In the genomic region with DNA sequence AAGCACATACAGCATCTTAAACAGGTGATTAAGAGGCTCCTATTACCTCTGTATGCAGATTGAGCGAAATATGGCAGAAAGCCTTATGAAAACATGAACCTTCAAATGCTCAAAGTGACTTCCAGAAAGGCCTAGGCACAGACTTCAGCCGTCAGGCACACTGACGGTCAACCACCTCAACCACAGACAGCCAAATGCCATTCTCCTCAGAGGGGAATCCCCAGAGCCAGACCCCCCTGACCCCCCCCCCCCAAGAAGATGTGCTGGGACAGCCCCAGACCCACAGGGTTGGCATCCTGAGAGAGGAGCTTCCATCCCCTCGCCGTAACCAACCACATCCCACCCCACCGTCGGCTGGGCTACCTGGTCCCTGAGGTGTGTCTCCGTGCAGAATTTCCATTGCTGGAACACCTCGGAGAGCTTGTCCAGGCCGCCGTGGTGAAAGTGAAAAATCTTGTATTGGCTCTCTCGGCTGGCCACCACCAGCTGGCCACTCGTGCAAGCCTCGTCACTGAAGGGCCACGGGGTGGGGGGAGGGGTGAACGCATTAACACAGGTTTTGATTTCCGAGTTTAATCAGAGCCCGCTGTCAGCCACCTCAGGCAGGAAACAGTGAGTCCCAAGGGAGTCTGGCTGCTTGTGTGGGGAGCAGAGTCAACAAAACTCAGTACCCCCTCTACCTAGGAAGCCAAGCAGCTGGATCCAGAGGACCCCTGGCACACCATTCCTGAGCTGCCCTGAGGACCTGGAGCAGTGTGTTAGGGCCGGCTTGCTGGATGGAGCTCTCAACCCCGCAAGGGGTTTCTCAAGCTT, we compare ENCODE assay signal across 10 mouse cellular contexts.
DNase-seq lines count a peak whose midpoint lies in the region; ATAC-seq and TF ChIP-seq lines count a peak whose summit lies in the region.
"Had no signal": no experiment of that assay in that cellular context is flagged by ENCODE, and none has a peak within 500 bp of the region (broad histone marks: within the 10 kb centered on the region; RNA-seq: fewer than 3 reads in every experiment).

No protein-coding gene starts in this region.

- peak overlapping the region; percentile 34 for H3K4me2 ChIP-seq in forebrain, postnatal 0 days (ENCODE audit: low read depth)
- H3K4me2 ChIP-seq in limb, embryonic 14.5 days (replicated peaks; ENCODE audit: low read depth, low read length, severe bottlenecking) = peak overlapping the region; percentile 30

- no peaks in the 10 kb centered on the region for H3K9me3 ChIP-seq in forebrain, postnatal 0 days (ENCODE audit: low read length)
- H3K9me3 ChIP-seq in limb, embryonic 14.5 days (ENCODE audit: control insufficient read depth, low read length) = no peaks in the 10 kb centered on the region

- no peak for DNase-seq in layer of hippocampus, adult 2 months (ENCODE audit: low spot score in 2 of 2)
- DNase-seq in layer of hippocampus, adult 11-12 months (ENCODE audit: low spot score) = no peak
- DNase-seq in forebrain, postnatal 0 days = no peak
- DNase-seq in limb, embryonic 14.5 days (ENCODE audit: low spot score) = peak; percentile 38
- DNase-seq in left cerebral cortex, postnatal 36 days (ENCODE audit: low spot score in 2 of 2) = no peak
- DNase-seq in kidney, postnatal 25 days = no peak
- DNase-seq in gastrocnemius, adult 8-10 months (ENCODE audit: low spot score in 2 of 2) = no peak
- DNase-seq: lung, adult 2 months had no signal

- no peak for ATAC-seq in forebrain, postnatal 0 days
- no peak for ATAC-seq in limb, embryonic 14.5 days (ENCODE audit: low FRiP score, low read depth)
- ATAC-seq: intestine, embryonic 16.5 days had no signal

- peaks cover 11% of the 10 kb centered on the region for H3K4me1 ChIP-seq in forebrain, postnatal 0 days (ENCODE audit: insufficient read depth)
- peaks cover 30% of the 10 kb centered on the region for H3K4me1 ChIP-seq in limb, embryonic 14.5 days (ENCODE audit: control insufficient read depth, insufficient read depth, low read length)

- 21% methylated on average over 20 of the region's 20 CpGs for WGBS in forebrain, postnatal 0 days
- 19% methylated on average over 20 of the region's 20 CpGs for WGBS in limb, embryonic 14.5 days

- H3K36me3 ChIP-seq in forebrain, postnatal 0 days (ENCODE audit: insufficient read depth) = peaks cover 27% of the 10 kb centered on the region
- peaks cover 39% of the 10 kb centered on the region for H3K36me3 ChIP-seq in limb, embryonic 14.5 days (ENCODE audit: control insufficient read depth, insufficient read depth, low read length)

- TF ChIP-seq CTCF in layer of hippocampus, adult 2 months (conservative IDR thresholded peaks at IDR 0.05) = no peak
- TF ChIP-seq CTCF in forebrain, postnatal 0 days (IDR thresholded peaks at IDR 0.05; ENCODE audit: low read depth) = no peak

- intact Hi-C loops in left cerebral cortex, postnatal 36 days (cut with DNase I) = no loop called here

- no peak for TF ChIP-seq POLR2A in limb, embryonic 14.5 days (IDR thresholded peaks at IDR 0.05; ENCODE audit: borderline replicate concordance, extremely low read depth, insufficient read depth, insufficient read length)

- no peaks in the 10 kb centered on the region for H3K27me3 ChIP-seq in forebrain, postnatal 0 days (ENCODE audit: insufficient read depth, low read length)
- no peaks in the 10 kb centered on the region for H3K27me3 ChIP-seq in limb, embryonic 14.5 days (ENCODE audit: control insufficient read depth, insufficient read depth, low read length)

- no peak overlapping the region for H3K27ac ChIP-seq in layer of hippocampus, adult 2 months
- H3K27ac ChIP-seq in forebrain, postnatal 0 days (ENCODE audit: low read depth, low read length) = no peak overlapping the region
- no peak overlapping the region for H3K27ac ChIP-seq in limb, embryonic 14.5 days (replicated peaks; ENCODE audit: low read depth, low read length)
- H3K27ac ChIP-seq: left cerebral cortex, adult 2 months had no signal

- H3K9ac ChIP-seq in forebrain, postnatal 0 days = peak overlapping the region; percentile 37
- no peak overlapping the region for H3K9ac ChIP-seq in limb, embryonic 14.5 days (ENCODE audit: low read depth, low read length, severe bottlenecking)

- H3K4me3 ChIP-seq in layer of hippocampus, adult 2 months = peak overlapping the region; percentile 15; the same call in 1 of the 2 replicates
- H3K4me3 ChIP-seq in forebrain, postnatal 0 days (ENCODE audit: low read depth, low read length) = no peak overlapping the region
- no peak overlapping the region for H3K4me3 ChIP-seq in limb, embryonic 14.5 days (replicated peaks; ENCODE audit: low read length)
- H3K4me3 ChIP-seq: left cerebral cortex, adult 2 months had no signal
